ENCODE assay signal across 12 mouse cellular contexts in genomic region chr16:37753809-37754208, GRCm38 (mm10). TPM values are rescaled to one million over a fixed set of nuclear protein-coding genes. Genes with fewer than 3 reads are reported as not detected.
A peak's percentile ranks its signal among the peaks of the same experiment; 100 is the strongest.
DNase-seq lines count a peak whose midpoint lies in the region; ATAC-seq and TF ChIP-seq lines count a peak whose summit lies in the region.
"Had no signal": no experiment of that assay in that cellular context is flagged by ENCODE, and none has a peak within 500 bp of the region (broad histone marks: within the 10 kb centered on the region; RNA-seq: fewer than 3 reads in every experiment).

No protein-coding gene starts in this region.

- H3K4me1 ChIP-seq in heart, embryonic 13.5 days, result peaks cover 66% of the 10 kb centered on the region
- H3K4me1 ChIP-seq in heart, postnatal 0 days (ENCODE audit: control insufficient read depth, insufficient read depth), result peaks cover 36% of the 10 kb centered on the region
- no peaks in the 10 kb centered on the region for H3K4me1 ChIP-seq in hindbrain, postnatal 0 days (ENCODE audit: insufficient read depth, low read length)

- no peak for DNase-seq in heart, adult 9 months (ENCODE audit: low spot score in 2 of 2)
- peak; percentile 45 for DNase-seq in retina, postnatal 1 day
- no peak for DNase-seq in retina, embryonic 14.5 days (ENCODE audit: low spot score)
- peak; percentile 61 for DNase-seq in heart, postnatal 0 days (ENCODE audit: low spot score)
- DNase-seq in hindbrain, postnatal 0 days (ENCODE audit: low spot score), result no peak
- no peak for DNase-seq in adrenal gland, adult 18-20 months (ENCODE audit: low spot score in 2 of 2)
- DNase-seq in cerebellum, postnatal 14 days, result no peak
- DNase-seq: cerebellum, adult 9-10 months; gastrocnemius, adult 2 months had no signal

- no peaks in the 10 kb centered on the region for H3K9me3 ChIP-seq in heart, embryonic 13.5 days
- H3K9me3 ChIP-seq in heart, postnatal 0 days (replicated peaks; ENCODE audit: control insufficient read depth, low read length), result no peaks in the 10 kb centered on the region
- H3K9me3 ChIP-seq in hindbrain, postnatal 0 days (ENCODE audit: low read length), result no peaks in the 10 kb centered on the region
- H3K9me3 ChIP-seq: liver, embryonic 15.5 days had no signal

- no peak for TF ChIP-seq EP300 in heart, postnatal 0 days (IDR thresholded peaks at IDR 0.05; ENCODE audit: low read depth)

- H3K27ac ChIP-seq in heart, embryonic 13.5 days (replicated peaks), result peak overlapping the region; percentile 83
- H3K27ac ChIP-seq in heart, postnatal 0 days (ENCODE audit: low read depth), result peak overlapping the region; percentile 78
- H3K27ac ChIP-seq in hindbrain, postnatal 0 days, result no peak overlapping the region
- H3K27ac ChIP-seq: gastrocnemius, adult 2 months; liver, embryonic 15.5 days had no signal

- H3K36me3 ChIP-seq in heart, embryonic 13.5 days, result no peaks in the 10 kb centered on the region
- H3K36me3 ChIP-seq in heart, postnatal 0 days (replicated peaks; ENCODE audit: control insufficient read depth, insufficient read depth, low read length), result no peaks in the 10 kb centered on the region
- no peaks in the 10 kb centered on the region for H3K36me3 ChIP-seq in hindbrain, postnatal 0 days (ENCODE audit: insufficient read depth, low read length)
- H3K36me3 ChIP-seq: liver, embryonic 15.5 days had no signal

- WGBS in heart, embryonic 13.5 days, result 58% methylated on average over 1 of the region's 1 CpGs
- 52% methylated on average over 1 of the region's 1 CpGs for WGBS in heart, postnatal 0 days
- 96% methylated on average over 1 of the region's 1 CpGs for WGBS in hindbrain, postnatal 0 days

- ATAC-seq in heart, embryonic 13.5 days (ENCODE audit: extremely low read depth, insufficient number of reproducible peaks, low FRiP score, low TSS enrichment), result no peak
- 0 out of 2 replicates have a peak, but pooled peaks have one; percentile 27 for ATAC-seq in heart, postnatal 0 days (ENCODE audit: insufficient read depth, low read depth)
- no peak for ATAC-seq in hindbrain, postnatal 0 days

- H3K4me2 ChIP-seq in heart, embryonic 13.5 days, result peak overlapping the region; percentile 22; the same call in 1 of the 2 replicates
- no peak overlapping the region for H3K4me2 ChIP-seq in heart, postnatal 0 days (ENCODE audit: low read depth, low read length)
- H3K4me2 ChIP-seq in hindbrain, postnatal 0 days (ENCODE audit: low read depth, low read length), result no peak overlapping the region
- H3K4me2 ChIP-seq: liver, embryonic 15.5 days had no signal

- H3K4me3 ChIP-seq in heart, embryonic 13.5 days, result no peak overlapping the region
- no peak overlapping the region for H3K4me3 ChIP-seq in heart, postnatal 0 days (ENCODE audit: low read depth, low read length)
- no peak overlapping the region for H3K4me3 ChIP-seq in hindbrain, postnatal 0 days (ENCODE audit: low read length)
- H3K4me3 ChIP-seq: gastrocnemius, adult 2 months; liver, embryonic 15.5 days; myocyte had no signal

- H3K9ac ChIP-seq in heart, embryonic 13.5 days, result peak overlapping the region; percentile 1; the same call in 1 of the 2 replicates
- H3K9ac ChIP-seq in heart, postnatal 0 days (replicated peaks; ENCODE audit: low read depth, low read length), result no peak overlapping the region
- no peak overlapping the region for H3K9ac ChIP-seq in hindbrain, postnatal 0 days (replicated peaks; ENCODE audit: low read length)
- H3K9ac ChIP-seq: liver, embryonic 15.5 days had no signal

- no peaks in the 10 kb centered on the region for H3K27me3 ChIP-seq in heart, embryonic 13.5 days (replicated peaks)
- H3K27me3 ChIP-seq in heart, postnatal 0 days (ENCODE audit: control insufficient read depth, insufficient read depth, low read length), result no peaks in the 10 kb centered on the region
- no peaks in the 10 kb centered on the region for H3K27me3 ChIP-seq in hindbrain, postnatal 0 days (ENCODE audit: insufficient read depth, low read length)
- H3K27me3 ChIP-seq: liver, embryonic 15.5 days had no signal

- TF ChIP-seq CTCF in heart, postnatal 0 days (IDR thresholded peaks at IDR 0.05; ENCODE audit: low read depth), result no peak
- no peak for TF ChIP-seq CTCF in hindbrain, postnatal 0 days (IDR thresholded peaks at IDR 0.05; ENCODE audit: low read depth)

RNA-seq across cellular contexts. Expression of gene Fstl1, which starts 22.9 kb away (rescaled TPM):
- 429 and 466 TPM in 2 replicates for polyA plus RNA-seq in heart, embryonic 13.5 days (2015; fragmentation: Nextera tagmentation; extraction: Ambion mirVana)
- total RNA-seq in heart, postnatal 0 days (2014; rRNA removed; ENCODE audit: low replicate concordance), result 289 and 316 TPM in 2 replicates
- 271 and 272 TPM in 2 replicates for polyA plus RNA-seq in heart, postnatal 0 days (2015; fragmentation: Nextera tagmentation; extraction: Ambion mirVana)
- total RNA-seq in hindbrain, postnatal 0 days (2014; rRNA removed), result 53.1 and 53.5 TPM in 2 replicates
- 71.5 and 71.8 TPM in 2 replicates for polyA plus RNA-seq in hindbrain, postnatal 0 days (2015; fragmentation: Nextera tagmentation; extraction: Ambion mirVana)
- 10 to 100 TPM; 27.9 to 57.9 TPM for total RNA-seq in adrenal gland, adult 18-20 months (2021)

Comparison
In these comparisons a context has a peak if more than half of its experiments do, and no peak if none do; other contexts are left out.
1. DNase-seq: peak in retina, postnatal 1 day (single experiment) and heart, postnatal 0 days (single experiment); none in heart, adult 9 months (0 of 2), retina, embryonic 14.5 days (single experiment), hindbrain, postnatal 0 days (single experiment), adrenal gland, adult 18-20 months (0 of 2) and cerebellum, postnatal 14 days (0 of 2).